Mouse (Mus musculus) neural tube, embryonic 14.5 days (tissue): Measurements from ENCODE around the gene Gm10097. TPM values are rescaled to one million over a fixed set of nuclear protein-coding genes. Genes with fewer than 3 reads are reported as not detected.

Experiments used
- ATAC-seq: fragments of 200-750 bp; cut with Nextera tagmentation; 2 replicates; pipeline ENCODE4 v1.8.0; 2017; ENCODE audit warnings: low read depth, mild to moderate bottlenecking, moderate TSS enrichment, moderate library complexity
- H3K27ac ChIP-seq: fragments of 300-500 bp; sonication (generic); 2 replicates; pipeline ENCODE4 v1.5.1; 2014; ENCODE audit warnings: low read depth, mild to moderate bottlenecking, control low read depth, low read length, moderate library complexity, mixed read lengths
- H3K27me3 ChIP-seq: fragments of 300-500 bp; sonication (generic); 2 replicates; pipeline ENCODE4 v1.6.1; 2014; ENCODE audit warnings: low read length; ENCODE audit not compliant: control insufficient read depth, insufficient read depth
- H3K36me3 ChIP-seq: fragments of 300-500 bp; sonication (generic); 2 replicates; pipeline ENCODE4 v1.6.1; 2014; ENCODE audit warnings: low read length, mixed read lengths; ENCODE audit not compliant: control insufficient read depth, insufficient read depth
- H3K4me1 ChIP-seq: fragments of 300-500 bp; sonication (generic); 2 replicates; pipeline ENCODE4 v1.6.1; 2014; ENCODE audit warnings: low read length; ENCODE audit not compliant: control insufficient read depth, insufficient read depth
- H3K4me2 ChIP-seq: fragments of 300-500 bp; sonication (generic); 2 replicates; pipeline ENCODE4 v1.6.1; 2014; ENCODE audit warnings: mild to moderate bottlenecking, low read depth, low read length, control low read depth
- H3K4me3 ChIP-seq: fragments of 300-500 bp; sonication (generic); 2 replicates; pipeline ENCODE4 v1.5.1; 2014; ENCODE audit warnings: low read depth, low read length, control low read depth, mixed read lengths
- H3K9ac ChIP-seq: fragments of 300-500 bp; sonication (generic); replicated peaks from 2 replicates; pipeline ENCODE4 v1.6.1; 2014; ENCODE audit warnings: low read depth, mild to moderate bottlenecking, control low read depth, low read length, mixed read lengths
- H3K9me3 ChIP-seq: fragments of 300-500 bp; sonication (generic); 2 replicates; pipeline ENCODE4 v1.6.1; 2016; ENCODE audit warnings: low read length; ENCODE audit not compliant: control insufficient read depth
- WGBS: fragments of 180-500 bp; shearing (Covaris S2); extraction: QIAGEN DNeasy Blood & Tissue Kit; methylation state at CpG from one replicate; pipeline ENCODE4 v1.1.7; 2014; 5-methylcytosine and 5-hydroxymethylcytosine counted together
- polyA plus RNA-seq: library from polyadenylated mRNA; unstranded; fragments of >200 nt; fragmentation: Nextera tagmentation; extraction: Ambion mirVana; gene quantifications from 2 replicates; pipeline ENCODE4 v1.2.1, GENCODE M21; 2014

Gene Gm10097
- polyA plus RNA-seq, 1 experiment from 2014 or later: 0.16 TPM

GRCm38 (mm10) chr10:5045213-5045612, 23.8 kb upstream of the Gm10097 start:
- 77% methylated on average over 7 of the region's 7 CpGs for WGBS
- no peaks in the 10 kb centered on the region for H3K36me3 ChIP-seq
- H3K4me1 ChIP-seq: no peaks in the 10 kb centered on the region
- no peak overlapping the region for H3K27ac ChIP-seq
- H3K27me3 ChIP-seq: no peaks in the 10 kb centered on the region
- no peaks in the 10 kb centered on the region for H3K9me3 ChIP-seq
- H3K4me2 ChIP-seq: no peak overlapping the region
- ATAC-seq: no peak
- H3K4me3 ChIP-seq: no peak overlapping the region
- no peak overlapping the region for H3K9ac ChIP-seq

- Histone ChIP-seq H3K27me3 (no peaks in the 10 kb centered on the region), H3K36me3 (no peaks in the 10 kb centered on the region), H3K27ac (no peak overlapping the region), H3K4me3 (no peak overlapping the region), H3K9me3 (no peaks in the 10 kb centered on the region), H3K9ac (no peak overlapping the region), H3K4me2 (no peak overlapping the region), H3K4me1 (no peaks in the 10 kb centered on the region)
- ATAC-seq: no peak
- WGBS: 91% methylated on average over 5 of the region's 5 CpGs
Measured at GRCm38 (mm10) chr10:5045671-5046070, 23.3 kb upstream of the Gm10097 start.

DNA sequence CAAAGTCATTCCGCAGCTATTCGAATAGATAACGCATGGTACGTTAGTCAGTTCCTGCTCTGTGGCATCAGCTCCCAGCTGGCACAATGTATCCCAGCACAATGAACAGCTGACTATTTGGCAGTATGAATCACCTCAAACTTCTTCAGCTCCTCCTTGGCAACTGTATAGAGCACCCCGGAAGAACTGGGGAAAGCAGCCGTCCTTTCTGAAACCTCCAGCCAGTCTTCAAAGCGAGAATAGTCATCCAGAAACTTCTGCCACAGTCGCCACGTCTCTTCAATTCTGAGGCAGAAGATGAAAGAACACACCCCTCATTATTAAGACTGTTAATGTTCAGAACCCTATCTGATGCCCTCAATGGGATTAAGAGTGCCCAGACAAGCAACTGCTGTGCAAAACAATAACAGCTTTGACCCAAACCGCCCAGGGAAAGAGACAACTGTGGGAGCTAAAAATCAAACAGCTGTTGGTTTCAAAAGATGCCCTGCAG, 12.7 kb upstream of the Gm10097 start:
- H3K27ac ChIP-seq: no peak overlapping the region
- H3K36me3 ChIP-seq: no peaks in the 10 kb centered on the region
- WGBS: 52% methylated on average over 10 of the region's 10 CpGs
- H3K4me1 ChIP-seq: no peaks in the 10 kb centered on the region
- H3K9me3 ChIP-seq: no peaks in the 10 kb centered on the region
- no peak overlapping the region for H3K4me2 ChIP-seq
- no peaks in the 10 kb centered on the region for H3K27me3 ChIP-seq
- ATAC-seq: no peak
- no peak overlapping the region for H3K9ac ChIP-seq
- no peak overlapping the region for H3K4me3 ChIP-seq

GRCm38 (mm10) chr10:5056940-5057339, 12.1 kb upstream of the Gm10097 start:
- no peaks in the 10 kb centered on the region for H3K36me3 ChIP-seq
- H3K4me2 ChIP-seq: no peak overlapping the region
- no peaks in the 10 kb centered on the region for H3K27me3 ChIP-seq
- no peak overlapping the region for H3K9ac ChIP-seq
- ATAC-seq: no peak
- H3K9me3 ChIP-seq: no peaks in the 10 kb centered on the region
- H3K4me3 ChIP-seq: no peak overlapping the region
- H3K4me1 ChIP-seq: no peaks in the 10 kb centered on the region
- WGBS: 77% methylated on average over 3 of the region's 3 CpGs
- H3K27ac ChIP-seq: no peak overlapping the region

DNA sequence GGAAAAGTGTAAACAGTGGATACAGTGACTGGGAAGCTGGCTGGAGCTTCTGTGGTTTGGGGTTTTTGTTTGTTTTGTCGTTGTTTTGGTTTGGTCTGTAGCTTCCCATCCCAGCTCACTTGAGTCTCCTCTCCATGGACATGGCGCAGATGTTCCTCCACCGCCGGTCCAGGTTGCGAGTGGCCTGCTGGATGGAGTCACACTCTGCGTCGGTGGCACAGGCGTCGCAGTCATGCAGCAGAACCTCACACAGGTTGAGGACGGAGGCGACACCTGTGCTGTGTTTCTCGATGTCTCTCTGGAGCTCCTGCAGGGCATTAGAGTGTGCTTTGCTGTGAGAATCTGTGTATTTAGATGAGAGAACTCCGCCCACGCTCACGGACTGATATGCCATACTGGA, 11.3 kb upstream of the Gm10097 start:
- no peaks in the 10 kb centered on the region for H3K9me3 ChIP-seq
- H3K9ac ChIP-seq: no peak overlapping the region
- H3K27ac ChIP-seq: no peak overlapping the region
- H3K4me2 ChIP-seq: no peak overlapping the region
- no peaks in the 10 kb centered on the region for H3K27me3 ChIP-seq
- H3K4me1 ChIP-seq: no peaks in the 10 kb centered on the region
- 94% methylated on average over 15 of the region's 15 CpGs for WGBS
- H3K4me3 ChIP-seq: no peak overlapping the region
- no peak for ATAC-seq
- H3K36me3 ChIP-seq: no peaks in the 10 kb centered on the region

DNA sequence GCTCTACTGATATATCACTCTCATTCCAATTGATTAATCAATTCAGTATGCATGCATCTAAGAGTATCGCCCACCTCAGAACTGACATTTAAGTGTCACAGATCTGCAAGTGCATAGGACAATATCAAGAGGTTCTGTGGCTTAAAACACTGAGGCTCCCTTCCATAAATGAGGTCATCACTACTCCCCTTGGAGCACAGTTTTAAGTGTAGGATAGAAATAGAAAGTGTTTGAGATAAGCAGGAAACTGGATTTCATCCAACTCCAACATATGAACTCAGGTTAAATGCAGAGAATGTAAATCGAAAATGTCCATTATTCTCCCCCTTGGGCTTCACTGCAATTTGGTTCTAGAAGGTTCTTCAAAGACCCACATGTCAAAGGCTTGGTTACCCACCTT, 10.1 kb upstream of the Gm10097 start:
- Histone ChIP-seq H3K9me3 (no peaks in the 10 kb centered on the region), H3K4me1 (no peaks in the 10 kb centered on the region), H3K9ac (no peak overlapping the region), H3K27ac (no peak overlapping the region), H3K36me3 (no peaks in the 10 kb centered on the region), H3K4me3 (no peak overlapping the region), H3K4me2 (no peak overlapping the region), H3K27me3 (no peaks in the 10 kb centered on the region)
- 81% methylated on average over 2 of the region's 2 CpGs for WGBS
- ATAC-seq: no peak

DNA sequence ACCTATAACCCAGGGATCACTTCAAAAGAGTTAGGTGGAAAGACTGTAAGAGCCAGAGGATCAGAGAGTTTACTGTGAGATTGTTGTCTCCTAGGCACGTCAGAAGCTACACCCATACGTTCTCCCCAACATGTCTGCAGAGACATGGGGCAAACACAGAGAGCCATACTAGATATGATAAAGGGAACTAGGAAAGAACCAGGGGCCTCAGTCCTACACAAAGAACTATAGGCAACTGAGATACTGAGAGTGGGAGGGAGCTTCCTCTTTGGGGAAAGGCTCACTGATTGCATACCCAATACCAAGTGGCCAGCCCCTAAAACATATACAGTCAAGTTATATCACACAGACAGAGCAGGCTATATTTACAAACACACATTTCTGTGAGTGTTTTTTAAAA, 9.0 kb upstream of the Gm10097 start:
- H3K4me3 ChIP-seq: no peak overlapping the region
- H3K27me3 ChIP-seq: no peaks in the 10 kb centered on the region
- H3K4me1 ChIP-seq: no peaks in the 10 kb centered on the region
- H3K27ac ChIP-seq: no peak overlapping the region
- whole genome bisulfite sequencing: 90% methylated on average over 2 of the region's 2 CpGs
- no peak overlapping the region for H3K4me2 ChIP-seq
- no peak for ATAC-seq
- H3K9ac ChIP-seq: no peak overlapping the region
- H3K36me3 ChIP-seq: no peaks in the 10 kb centered on the region
- no peaks in the 10 kb centered on the region for H3K9me3 ChIP-seq

- Histone ChIP-seq H3K4me3 (no peak overlapping the region), H3K27ac (no peak overlapping the region), H3K4me1 (no peaks in the 10 kb centered on the region), H3K36me3 (no peaks in the 10 kb centered on the region), H3K9me3 (no peaks in the 10 kb centered on the region), H3K27me3 (no peaks in the 10 kb centered on the region), H3K9ac (no peak overlapping the region), H3K4me2 (no peak overlapping the region)
- no peak for ATAC-seq
- 87% methylated on average over 3 of the region's 3 CpGs for WGBS
Measured at GRCm38 (mm10) chr10:5067113-5067512, 1.9 kb upstream of the Gm10097 start.

- ATAC-seq: no peak
- no peaks in the 10 kb centered on the region for H3K27me3 ChIP-seq
- no peaks in the 10 kb centered on the region for H3K36me3 ChIP-seq
- H3K4me3 ChIP-seq: no peak overlapping the region
- no peak overlapping the region for H3K27ac ChIP-seq
- H3K9ac ChIP-seq: no peak overlapping the region
- 92% methylated on average over 11 of the region's 11 CpGs for WGBS
- no peaks in the 10 kb centered on the region for H3K4me1 ChIP-seq
- no peaks in the 10 kb centered on the region for H3K9me3 ChIP-seq
- no peak overlapping the region for H3K4me2 ChIP-seq
Measured at GRCm38 (mm10) chr10:5070168-5070940, 1.4 kb downstream of the Gm10097 start.
